Mouse (Mus musculus) adrenal gland, adult 8-10 months (tissue): Measurements from ENCODE around the gene Krt31. TPM values are rescaled to one million over a fixed set of nuclear protein-coding genes. Genes with fewer than 3 reads are reported as not detected.
A peak's percentile ranks its signal among the peaks of the same experiment; 100 is the strongest.

Source experiments
- DNase-seq: peaks from one replicate; pipeline ENCODE4 v3.0.0; 2022
- total RNA-seq, 4 experiments: library from RNA; stranded (reverse); gene quantifications; 2 replicates each; pipeline ENCODE4 v1.2.4; 2022

Gene Krt31
- total RNA-seq, 4 experiments from 2014 or later = not detected

DNA sequence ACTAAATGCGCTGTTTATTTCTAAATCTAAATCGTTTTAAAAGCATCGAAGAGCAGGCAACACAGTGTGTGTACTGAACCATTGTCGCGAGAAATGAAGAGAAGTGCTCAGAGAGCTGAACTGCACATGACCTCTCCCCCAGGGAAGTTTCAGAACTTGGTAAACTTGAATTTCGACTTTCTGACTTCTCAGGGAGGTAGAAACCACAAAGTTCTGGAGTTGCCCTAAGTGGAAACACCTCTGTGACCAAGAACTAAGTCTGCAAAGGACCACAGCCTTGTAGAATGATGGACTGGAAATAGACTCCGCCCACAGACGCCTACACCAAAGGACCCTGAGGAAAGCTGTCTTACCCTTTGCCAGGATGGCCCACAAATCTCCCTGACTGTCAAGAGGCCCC lies 44.4 kb downstream of the Krt31 start:
- DNase-seq = no peak

DNA sequence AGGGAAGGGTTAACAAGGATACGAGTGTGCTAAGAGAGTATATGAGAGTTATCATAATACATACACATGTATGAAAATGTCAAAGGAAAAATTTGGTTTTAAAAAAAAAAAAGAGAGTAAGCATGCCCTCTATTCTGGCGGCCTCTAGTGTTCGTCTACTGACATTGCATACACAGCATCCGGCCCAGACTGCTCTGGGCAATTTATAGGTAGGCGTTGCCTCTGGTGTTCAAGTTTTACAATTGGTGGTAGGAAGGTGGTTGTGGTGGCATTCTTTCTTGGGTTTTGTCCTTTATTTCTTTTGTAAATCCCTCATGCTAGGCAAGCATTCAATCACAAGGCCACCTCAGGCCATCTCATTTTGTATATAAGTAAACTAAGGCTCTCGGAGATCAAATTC lies 45.5 kb downstream of the Krt31 start:
- DNase-seq = peak; percentile 8

DNA sequence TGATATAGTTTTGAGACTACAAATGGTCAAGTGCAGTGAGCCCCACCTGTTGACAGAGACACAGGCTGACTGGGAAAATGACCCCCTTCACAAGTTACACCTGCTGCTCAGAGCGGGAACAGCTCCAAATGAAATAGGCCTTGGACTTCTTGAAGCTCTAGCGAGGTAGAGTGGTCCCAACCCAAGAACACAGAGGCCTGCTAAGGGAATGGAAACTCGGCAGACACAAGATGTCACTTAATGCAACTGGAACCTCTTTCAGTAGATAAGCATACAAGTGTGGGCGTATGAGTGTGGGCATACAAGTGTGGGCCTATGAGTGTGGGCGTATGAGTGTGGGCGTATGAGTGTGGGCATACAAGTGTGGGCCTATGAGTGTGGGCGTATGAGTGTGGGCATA lies 51.3 kb downstream of the Krt31 start:
- no peak for DNase-seq

Other genes with a start within 250 kb of the Krt31 start
- gene Gm11554, start 246.1 kb downstream of the Krt31 start, total RNA-seq = not detected
- not detected for gene Krtap4-13, start 240.7 kb downstream of the Krt31 start, total RNA-seq
- not detected for gene Gm11564, start 234.9 kb downstream of the Krt31 start, total RNA-seq
- not detected for gene 2300003K06Rik, start 212.5 kb downstream of the Krt31 start, total RNA-seq
- not detected for gene Krtap4-16, start 198.9 kb downstream of the Krt31 start, total RNA-seq
- gene Gm11568, start 192.6 kb downstream of the Krt31 start, total RNA-seq = not detected
- gene Gm11559, start 186.1 kb downstream of the Krt31 start, total RNA-seq = not detected
- not detected for gene Krtap9-1, start 177.2 kb downstream of the Krt31 start, total RNA-seq
- gene Gm11567, start 171.4 kb downstream of the Krt31 start, total RNA-seq = not detected
- not detected for gene Krtap31-1, start 142.6 kb downstream of the Krt31 start, total RNA-seq
- not detected for gene Gm11565, start 135.8 kb downstream of the Krt31 start, total RNA-seq
- not detected for gene Krtap31-2, start 114.3 kb downstream of the Krt31 start, total RNA-seq
- gene Krtap9-5, start 102.1 kb downstream of the Krt31 start, total RNA-seq = not detected
- gene Krtap29-1, start 71.5 kb downstream of the Krt31 start, total RNA-seq = not detected
- not detected for gene Krtap16-1, start 64.0 kb downstream of the Krt31 start, total RNA-seq
- gene Krtap17-1, start 56.6 kb downstream of the Krt31 start, total RNA-seq = not detected
- not detected for gene Krt33a, start 34.3 kb downstream of the Krt31 start, total RNA-seq
- gene Krt33b, start 20.7 kb downstream of the Krt31 start, total RNA-seq = not detected
- not detected for gene Krt34, start 9.0 kb downstream of the Krt31 start, total RNA-seq
- not detected for gene Krt32, start 37.7 kb upstream of the Krt31 start, total RNA-seq
- not detected for gene Krt35, start 45.7 kb upstream of the Krt31 start, total RNA-seq
- under 1 TPM in 2 of 4 experiments, not detected in 2; 0.31 to 0.40 TPM for gene Krt36, start 55.1 kb upstream of the Krt31 start, total RNA-seq
- not detected for gene Krt13, start 71.0 kb upstream of the Krt31 start, total RNA-seq
- gene Krt15, start 85.4 kb upstream of the Krt31 start, total RNA-seq = not detected
- gene Krt19, start 98.1 kb upstream of the Krt31 start, total RNA-seq = 1 to 10 TPM; 1.3 to 4.2 (median 3.7) TPM
- gene Krt9, start 142.7 kb upstream of the Krt31 start, total RNA-seq = under 1 TPM in 1 of 4 experiments, not detected in 3; 0.11 TPM
- gene Krt14, start 157.0 kb upstream of the Krt31 start, total RNA-seq = under 1 TPM in 2 of 4 experiments, not detected in 2; 0.22 to 0.27 TPM
- gene Krt16, start 198.4 kb upstream of the Krt31 start, total RNA-seq = not detected
- not detected for gene Krt17, start 210.5 kb upstream of the Krt31 start, total RNA-seq
- not detected for gene Krt42, start 219.3 kb upstream of the Krt31 start, total RNA-seq